Mouse (Mus musculus) inflammation-experienced regulatory T-cells, adult 6 months (primary cell): ENCODE results near the gene Gsto1. TPM values are rescaled to one million over a fixed set of nuclear protein-coding genes. Genes with fewer than 3 reads are reported as not detected.

ENCODE experiments used
- ATAC-seq: one replicate; pipeline ENCODE4 v1.8.0; 2017
- polyA plus RNA-seq, 3 experiments: library from polyadenylated mRNA; unstranded; fragments of 100-300 nt; shearing (Covaris generic); gene quantifications; one replicate each; pipeline ENCODE4 v1.2.1; 2017

Gsto1 gene
- polyA plus RNA-seq, 3 experiments from 2014 or later = 17.8 to 26.4 (median 19.5) TPM

DNA sequence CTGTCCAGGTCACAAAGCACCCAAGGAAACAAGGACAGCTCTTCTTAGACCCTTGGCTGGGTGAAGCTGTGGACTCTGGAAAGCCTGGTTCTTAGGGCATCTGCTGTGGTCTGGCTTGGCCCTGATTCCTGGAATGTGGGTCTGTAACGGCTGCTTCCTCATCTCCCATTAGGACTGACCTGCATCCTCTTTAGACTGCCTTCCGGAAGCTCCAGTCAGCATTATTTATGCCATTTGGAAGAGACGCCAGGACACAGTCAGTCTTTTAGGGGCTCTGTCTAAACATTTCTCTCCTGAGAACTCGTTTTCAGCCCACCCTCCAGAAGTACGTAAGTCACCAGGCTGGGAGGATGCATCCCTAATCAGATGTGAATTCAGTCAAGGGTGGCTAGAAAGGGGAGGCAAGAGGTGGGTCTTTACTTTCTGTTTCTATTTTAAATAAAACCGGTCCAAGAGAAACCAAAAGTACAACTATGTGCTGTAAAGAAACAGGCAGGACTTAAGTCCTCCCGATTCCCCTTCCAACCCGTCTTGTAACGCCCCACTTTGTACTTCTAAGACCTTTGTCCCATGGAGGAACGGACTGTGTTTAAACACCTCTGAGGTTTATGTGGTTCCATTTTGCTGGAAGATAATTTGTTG is 35.8 kb downstream of the Gsto1 start:
- ATAC-seq = peak; percentile 66

DNA sequence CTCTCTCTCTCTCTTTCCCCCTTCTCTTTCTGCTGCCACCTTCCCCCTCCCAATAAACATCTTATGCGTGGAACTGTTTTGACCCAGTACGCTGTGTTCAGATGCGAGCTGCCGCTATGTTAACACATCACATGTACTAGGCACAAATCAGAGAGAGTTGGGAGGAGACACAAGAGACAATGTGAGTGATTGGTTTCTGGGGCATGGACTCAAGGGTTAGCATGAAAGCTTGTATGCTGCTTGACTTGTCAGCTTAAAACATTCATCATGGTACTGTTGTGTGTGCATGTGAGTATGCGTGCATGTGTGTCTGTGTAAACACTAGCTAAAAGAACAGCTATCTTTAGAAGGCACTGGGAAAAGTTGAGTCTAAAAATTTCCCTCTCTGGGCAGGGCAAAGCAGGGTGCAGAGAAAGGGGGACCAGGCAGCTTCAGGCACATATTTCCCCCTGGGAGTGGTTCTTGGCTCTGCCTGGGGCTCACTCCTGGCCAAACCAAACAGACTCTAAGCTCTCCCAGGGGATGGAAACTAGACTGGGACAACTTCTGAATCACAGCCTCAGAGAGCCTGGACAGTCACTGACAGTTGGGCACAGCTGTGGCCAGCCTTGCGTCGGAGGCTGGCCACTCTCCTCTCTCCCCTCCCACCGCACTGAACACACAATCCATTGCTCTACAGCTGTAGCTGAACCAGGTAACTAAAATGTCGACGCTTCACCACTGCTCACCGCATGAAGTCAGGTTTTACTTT is 37.0 kb downstream of the Gsto1 start:
- ATAC-seq = no peak

- ATAC-seq = no peak
Measured at GRCm38 (mm10) chr19:47893092-47893491, 38.3 kb downstream of the Gsto1 start.

GRCm38 (mm10) chr19:47898472-47899079 is 43.8 kb downstream of the Gsto1 start:
- peak; percentile 81 for ATAC-seq

DNA sequence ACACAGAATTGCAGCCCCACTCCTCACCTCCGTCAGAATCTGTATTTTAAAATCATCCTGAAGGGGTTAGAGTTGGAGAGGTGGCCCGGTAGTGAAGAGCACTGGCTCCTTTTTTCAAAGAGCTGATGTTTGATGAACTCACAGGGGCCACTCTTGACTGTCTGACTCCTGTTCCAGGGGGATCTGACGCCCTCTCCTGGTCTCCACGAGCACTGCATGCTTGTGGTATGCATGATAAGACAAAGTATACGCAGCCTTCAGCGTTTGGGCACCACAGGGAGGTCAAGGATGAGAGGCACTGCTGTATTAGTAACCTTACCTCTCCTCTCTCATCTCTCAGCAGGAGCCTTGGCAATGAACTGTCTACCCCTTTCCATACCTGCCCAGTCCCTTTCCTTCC is 45.2 kb downstream of the Gsto1 start:
- ATAC-seq = no peak

GRCm38 (mm10) chr19:47900558-47900957 is 45.8 kb downstream of the Gsto1 start:
- no peak for ATAC-seq

DNA sequence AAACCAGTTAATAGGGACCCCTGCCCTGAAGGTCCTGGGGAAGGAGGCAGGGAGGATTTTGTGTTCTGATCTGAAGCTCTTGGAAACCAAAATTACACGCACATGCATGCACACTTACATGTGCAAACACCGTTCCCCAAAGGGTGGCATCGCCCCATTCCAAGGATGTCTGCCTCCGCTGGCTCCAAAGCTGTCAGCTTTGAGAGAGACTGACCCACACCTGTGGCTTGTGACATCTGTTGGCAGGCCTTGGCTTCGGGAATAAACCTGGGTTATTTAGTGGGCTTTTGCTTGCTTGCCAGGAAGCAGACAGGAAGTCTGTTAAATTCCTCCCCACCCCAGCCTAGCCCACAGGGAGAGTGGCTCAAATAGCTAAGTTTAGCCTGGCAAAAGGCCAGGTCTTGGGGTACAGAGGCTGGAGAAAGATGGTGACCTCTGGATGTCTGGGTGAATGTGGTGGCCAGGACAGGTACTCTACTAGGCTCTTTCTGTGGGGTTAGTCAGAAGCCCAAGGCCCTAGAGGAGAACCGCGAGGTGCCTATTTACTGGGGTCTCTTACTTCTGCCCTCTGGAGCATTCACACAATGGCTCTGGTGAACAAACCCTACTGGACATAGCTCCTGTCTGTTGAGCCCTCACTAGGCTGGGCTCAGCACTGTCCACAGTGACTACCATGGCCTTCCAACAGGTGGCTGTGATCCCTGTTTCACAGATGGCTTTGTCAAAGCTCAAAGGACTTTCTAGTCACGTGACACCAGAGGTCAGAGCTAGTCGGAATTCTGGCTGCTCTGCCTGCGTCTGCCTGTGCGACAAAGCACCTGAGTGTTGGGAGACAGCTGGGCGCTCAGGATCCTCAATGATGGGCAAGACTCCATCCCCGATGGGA is 47.8 kb downstream of the Gsto1 start:
- ATAC-seq = no peak

- no peak for ATAC-seq
Measured at GRCm38 (mm10) chr19:47903679-47904078, 48.9 kb downstream of the Gsto1 start.

DNA sequence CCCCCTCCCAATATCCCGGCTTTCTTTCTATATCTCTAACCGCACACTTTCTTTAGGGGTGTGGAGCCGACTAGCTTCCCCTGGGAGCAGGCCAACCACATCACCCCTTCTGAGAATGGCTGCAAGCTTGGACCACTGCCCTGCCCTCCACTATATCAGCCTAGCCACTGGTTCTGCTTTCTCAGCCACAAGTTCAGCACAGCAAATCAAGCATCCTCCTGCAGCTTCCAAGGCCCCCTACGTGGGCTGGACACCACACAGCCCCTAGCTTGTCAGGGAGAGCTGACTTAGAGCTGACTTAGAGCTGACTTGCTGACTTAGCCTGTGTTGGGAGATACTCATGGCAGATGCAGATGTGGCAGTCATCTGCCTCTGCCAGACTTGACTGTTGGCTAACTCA is 50.3 kb downstream of the Gsto1 start:
- no peak for ATAC-seq

GRCm38 (mm10) chr19:47905603-47906002 is 50.8 kb downstream of the Gsto1 start:
- ATAC-seq = no peak

DNA sequence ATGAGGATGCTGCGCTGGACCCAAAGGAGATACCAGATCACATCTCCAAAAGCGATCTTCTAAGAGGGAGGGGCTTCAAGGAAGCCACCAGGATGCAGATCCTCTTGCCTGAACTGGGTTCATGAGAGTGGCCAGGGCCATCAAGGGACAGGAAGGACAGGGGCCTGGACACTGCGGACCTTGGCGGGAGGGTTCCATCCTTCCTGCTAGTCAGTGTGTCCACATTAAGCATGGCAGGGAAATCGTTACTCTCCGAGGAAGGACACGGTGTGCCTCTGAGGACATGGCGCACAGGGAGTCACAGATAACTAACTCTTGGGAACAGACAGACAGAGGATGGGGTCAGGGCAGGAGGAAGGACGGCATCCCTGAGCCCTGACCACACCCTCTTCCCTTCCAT is 52.8 kb downstream of the Gsto1 start:
- no peak for ATAC-seq

DNA sequence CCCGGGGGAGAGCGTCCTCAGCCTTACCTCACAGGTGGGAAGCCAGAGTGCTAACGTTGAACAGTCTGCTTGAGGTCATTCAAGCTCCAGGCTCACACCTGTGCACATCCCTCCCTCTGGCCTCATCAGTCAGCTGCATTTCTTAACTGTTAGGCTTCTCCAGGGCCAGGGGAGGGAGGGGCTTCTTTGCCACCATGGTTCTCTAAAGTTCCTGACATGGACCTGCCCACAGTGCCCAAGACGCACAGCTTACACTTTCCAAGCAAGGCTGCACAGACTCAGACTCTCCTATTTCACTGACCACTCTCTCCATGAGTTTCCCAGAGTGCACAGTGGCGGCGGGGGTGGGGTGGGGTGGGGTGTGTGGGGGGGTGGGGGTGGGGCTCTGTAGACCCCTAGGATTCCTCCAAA is 54.2 kb downstream of the Gsto1 start:
- no peak for ATAC-seq

- ATAC-seq = peak; percentile 48
Measured at GRCm38 (mm10) chr19:47909387-47910116, 54.8 kb downstream of the Gsto1 start.

- peak; percentile 83 for ATAC-seq
Measured at GRCm38 (mm10) chr19:47910117-47910618, 55.4 kb downstream of the Gsto1 start.

DNA sequence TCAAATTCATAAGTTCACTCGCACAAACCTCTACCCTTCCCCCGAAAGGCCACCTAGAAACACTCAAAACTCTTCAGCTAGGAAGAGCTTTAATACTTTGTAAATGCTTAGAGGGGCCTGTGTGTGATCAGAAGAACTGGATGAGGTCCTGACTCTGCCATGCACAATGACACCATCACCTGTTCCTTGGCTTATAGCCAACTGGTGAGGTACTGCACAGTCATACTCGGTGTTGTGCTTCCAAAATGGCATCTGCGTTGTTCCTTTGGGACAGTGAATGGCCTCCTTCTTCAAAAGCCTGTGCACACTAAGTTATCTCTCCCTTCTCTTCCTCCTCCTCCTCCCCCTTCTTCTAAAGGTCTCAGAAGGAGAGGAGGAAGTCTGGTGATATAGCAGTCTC is 56.0 kb downstream of the Gsto1 start:
- ATAC-seq = peak; percentile 19

GRCm38 (mm10) chr19:47913344-47913743 is 58.6 kb downstream of the Gsto1 start:
- no peak for ATAC-seq

- no peak for ATAC-seq
Measured at GRCm38 (mm10) chr19:47914191-47914590, 59.4 kb downstream of the Gsto1 start.
